Mouse (Mus musculus): ENCODE data around the gene 6820408C15Rik. TPM values are rescaled to one million over a fixed set of nuclear protein-coding genes. Genes with fewer than 3 reads are reported as not detected.

Gene 6820408C15Rik
- polyA plus RNA-seq, 1 experiment: not detected

DNA sequence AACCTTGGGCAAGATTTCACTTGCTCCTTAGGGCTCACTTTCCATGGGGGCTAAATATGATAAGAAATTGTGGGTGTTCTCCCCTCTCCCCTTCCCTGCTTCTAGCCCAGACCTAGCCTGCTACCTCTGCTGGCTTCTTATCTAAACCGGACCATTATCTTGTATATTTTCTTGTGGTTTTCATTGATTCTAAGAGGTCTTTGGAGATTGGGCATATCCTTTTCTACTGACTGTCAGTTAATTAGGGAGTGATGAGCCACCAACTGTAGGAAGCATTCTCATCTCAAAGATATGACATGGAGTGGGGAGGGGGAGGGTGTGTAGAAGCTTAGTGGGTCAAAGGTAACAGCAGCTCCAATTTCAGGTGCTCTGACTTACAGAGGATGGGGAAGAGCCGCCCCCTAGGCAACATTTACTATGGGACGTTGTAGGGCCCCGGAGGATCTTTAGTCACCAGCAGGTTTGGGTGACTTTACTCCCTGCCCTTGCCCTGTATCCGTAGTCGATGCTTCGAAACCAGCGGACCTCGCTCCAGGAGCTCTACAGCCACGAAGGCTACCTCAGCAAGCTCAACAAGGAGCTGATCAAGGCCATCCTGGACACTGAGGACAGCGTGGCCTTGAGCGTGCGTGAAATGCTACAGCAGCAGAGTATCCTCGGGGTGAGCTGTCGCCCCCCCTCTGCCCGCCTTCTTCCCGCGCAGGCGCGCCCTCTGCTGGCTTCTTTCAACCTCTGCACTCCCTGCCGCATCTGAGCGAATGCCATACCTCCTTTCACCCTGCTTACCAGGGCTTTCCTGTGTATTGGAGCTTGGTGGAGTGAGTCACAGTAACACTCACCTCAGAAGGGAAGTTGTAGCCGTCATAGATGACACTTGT lies 21.8 kb downstream of the 6820408C15Rik start:
- TF ChIP-seq CEBPB (IDR thresholded peaks at IDR 0.05; ENCODE audit: insufficient read depth, poor library complexity, severe bottlenecking): no peak
- TF ChIP-seq TCF12 (IDR thresholded peaks at IDR 0.05; ENCODE audit: insufficient read depth, poor library complexity, severe bottlenecking): no peak
- TF ChIP-seq USF1 (IDR thresholded peaks at IDR 0.05; ENCODE audit: low read depth): no peak
- no peak for TF ChIP-seq MAX (IDR thresholded peaks at IDR 0.05; ENCODE audit: low read depth)
- TF ChIP-seq REST (IDR thresholded peaks at IDR 0.05; ENCODE audit: insufficient read depth, insufficient read length): no peak
- no peak for TF ChIP-seq SRF (IDR thresholded peaks at IDR 0.05; ENCODE audit: control insufficient read depth, insufficient read length, low read depth)
- no peak for TF ChIP-seq TCF3 (IDR thresholded peaks at IDR 0.05; ENCODE audit: insufficient read length, low read depth)
- no peak for TF ChIP-seq POLR2AphosphoS2 (IDR thresholded peaks at IDR 0.05; ENCODE audit: insufficient read length, low read depth)
- no peak for TF ChIP-seq MYOD1 (IDR thresholded peaks at IDR 0.05; ENCODE audit: control insufficient read depth in 1 of 3, insufficient read length in 2 of 3, low read depth in 2 of 3)
- TF ChIP-seq POLR2A (IDR thresholded peaks at IDR 0.05; ENCODE audit: insufficient read length, low read depth): no peak
- no peak for TF ChIP-seq MYOG (IDR thresholded peaks at IDR 0.05; ENCODE audit: control insufficient read depth in 1 of 3, insufficient read depth in 1 of 3, insufficient read length in 2 of 3, low read depth in 2 of 3)
- TF ChIP-seq E2F4 (IDR thresholded peaks at IDR 0.05; ENCODE audit: insufficient read depth): no peak
- Histone ChIP-seq H3K36me3 (ENCODE audit: control insufficient read depth, insufficient read depth) (no peaks in the 10 kb centered on the region), H3K4me3 (no peak overlapping the region), H3ac (ENCODE audit: control insufficient read depth, insufficient read length) (no peak overlapping the region), H3K27me3 (ENCODE audit: control insufficient read depth, insufficient read depth, insufficient read length) (peaks cover 21% of the 10 kb centered on the region), H3K4me2 (ENCODE audit: low read depth) (peak overlapping the region; percentile 53), H3K79me2 (ENCODE audit: control insufficient read depth, insufficient read depth) (no peaks in the 10 kb centered on the region)

DNA sequence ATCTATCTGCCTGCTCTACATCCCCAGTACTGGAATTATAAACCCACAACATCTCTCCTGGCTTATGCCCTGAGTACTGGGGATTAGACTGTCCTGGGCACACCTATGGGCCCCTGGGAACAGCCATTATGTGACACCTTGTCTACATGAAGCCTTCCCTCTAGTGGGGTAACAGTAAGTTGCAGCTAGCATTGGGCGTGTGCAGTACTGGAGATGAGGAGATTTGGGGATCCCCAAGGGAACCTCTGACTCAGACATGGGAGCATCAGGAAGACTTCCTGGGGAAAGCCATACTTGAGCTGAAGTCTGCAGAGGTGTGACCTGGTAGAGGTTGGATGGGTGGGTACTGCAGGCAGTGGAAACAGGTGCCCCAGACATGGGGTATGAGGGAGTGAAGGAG lies 23.6 kb downstream of the 6820408C15Rik start:
- Histone ChIP-seq H3K27me3 (ENCODE audit: control insufficient read depth, insufficient read depth, insufficient read length) (peaks cover 14% of the 10 kb centered on the region), H3K79me2 (ENCODE audit: control insufficient read depth, insufficient read depth) (no peaks in the 10 kb centered on the region), H3K36me3 (ENCODE audit: control insufficient read depth, insufficient read depth) (no peaks in the 10 kb centered on the region), H3K4me2 (ENCODE audit: low read depth) (no peak overlapping the region), H3K4me3 (no peak overlapping the region), H3ac (ENCODE audit: control insufficient read depth, insufficient read length) (no peak overlapping the region)
- TF ChIP-seq CEBPB (IDR thresholded peaks at IDR 0.05; ENCODE audit: insufficient read depth, poor library complexity, severe bottlenecking) (no peak), USF1 (IDR thresholded peaks at IDR 0.05; ENCODE audit: low read depth) (no peak), TCF12 (IDR thresholded peaks at IDR 0.05; ENCODE audit: insufficient read depth, poor library complexity, severe bottlenecking) (no peak), MAX (IDR thresholded peaks at IDR 0.05; ENCODE audit: low read depth) (no peak), POLR2AphosphoS2 (IDR thresholded peaks at IDR 0.05; ENCODE audit: insufficient read length, low read depth) (no peak), REST (IDR thresholded peaks at IDR 0.05; ENCODE audit: insufficient read depth, insufficient read length) (no peak), E2F4 (IDR thresholded peaks at IDR 0.05; ENCODE audit: insufficient read depth) (no peak), TCF3 (IDR thresholded peaks at IDR 0.05; ENCODE audit: insufficient read length, low read depth) (no peak), POLR2A (IDR thresholded peaks at IDR 0.05; ENCODE audit: insufficient read length, low read depth) (no peak), MYOD1 (IDR thresholded peaks at IDR 0.05; ENCODE audit: control insufficient read depth in 1 of 3, insufficient read length in 2 of 3, low read depth in 2 of 3) (no peak), SRF (IDR thresholded peaks at IDR 0.05; ENCODE audit: control insufficient read depth, insufficient read length, low read depth) (no peak), MYOG (IDR thresholded peaks at IDR 0.05; ENCODE audit: control insufficient read depth in 1 of 3, insufficient read depth in 1 of 3, insufficient read length in 2 of 3, low read depth in 2 of 3) (no peak)

DNA sequence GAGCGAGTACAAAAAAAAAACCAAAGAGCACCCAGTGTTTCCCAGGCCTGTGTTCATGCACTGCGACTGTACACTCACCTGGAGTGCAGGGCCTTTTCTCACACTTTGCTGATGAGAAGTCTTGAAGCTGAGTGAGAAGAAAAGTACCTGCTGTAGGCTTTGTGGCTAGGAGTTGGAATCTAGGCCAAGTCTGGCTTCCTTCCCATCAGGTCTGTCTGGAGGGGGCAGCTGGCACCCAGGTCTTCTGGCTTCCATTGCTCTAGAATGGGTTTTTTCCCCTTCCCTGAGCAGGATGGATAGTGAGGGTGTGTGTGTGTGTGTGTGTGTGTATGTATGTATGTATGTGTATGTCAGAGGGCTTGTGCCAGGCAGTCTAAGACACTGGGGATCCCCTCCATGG lies 24.4 kb downstream of the 6820408C15Rik start:
- Histone ChIP-seq H3K4me3 (no peak overlapping the region), H3K27me3 (ENCODE audit: control insufficient read depth, insufficient read depth, insufficient read length) (peaks cover 17% of the 10 kb centered on the region), H3ac (ENCODE audit: control insufficient read depth, insufficient read length) (no peak overlapping the region), H3K36me3 (ENCODE audit: control insufficient read depth, insufficient read depth) (no peaks in the 10 kb centered on the region), H3K4me2 (ENCODE audit: low read depth) (no peak overlapping the region), H3K79me2 (ENCODE audit: control insufficient read depth, insufficient read depth) (no peaks in the 10 kb centered on the region)
- TF ChIP-seq POLR2AphosphoS2 (IDR thresholded peaks at IDR 0.05; ENCODE audit: insufficient read length, low read depth) (no peak), SRF (IDR thresholded peaks at IDR 0.05; ENCODE audit: control insufficient read depth, insufficient read length, low read depth) (no peak), E2F4 (IDR thresholded peaks at IDR 0.05; ENCODE audit: insufficient read depth) (no peak)

DNA sequence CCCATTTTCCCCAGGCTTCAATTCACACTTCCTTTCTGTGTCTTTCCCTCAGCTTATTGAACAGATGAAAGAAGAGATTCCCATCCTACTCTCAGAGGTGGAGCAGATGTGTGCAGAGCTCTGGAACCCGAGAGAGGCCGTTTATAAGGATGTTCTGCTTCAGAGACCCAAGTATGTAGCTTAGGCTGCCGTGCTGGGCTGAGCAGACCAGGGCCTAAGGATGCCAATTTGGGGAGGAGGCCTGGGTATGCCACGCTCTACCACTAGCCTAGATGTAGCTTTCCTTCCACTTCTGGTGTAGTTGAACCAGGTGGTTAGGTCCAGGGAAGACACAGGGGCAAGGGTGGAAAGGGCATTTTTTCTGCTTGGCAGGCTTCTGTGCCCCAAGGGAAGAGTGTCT lies 26.9 kb downstream of the 6820408C15Rik start:
- Histone ChIP-seq H3K79me2 (ENCODE audit: control insufficient read depth, insufficient read depth) (no peaks in the 10 kb centered on the region), H3K4me2 (ENCODE audit: low read depth) (no peak overlapping the region), H3K27me3 (ENCODE audit: control insufficient read depth, insufficient read depth, insufficient read length) (peaks cover 23% of the 10 kb centered on the region), H3ac (ENCODE audit: control insufficient read depth, insufficient read length) (no peak overlapping the region), H3K36me3 (ENCODE audit: control insufficient read depth, insufficient read depth) (no peaks in the 10 kb centered on the region), H3K4me3 (no peak overlapping the region)
- no peak for TF ChIP-seq SRF (IDR thresholded peaks at IDR 0.05; ENCODE audit: control insufficient read depth, insufficient read length, low read depth)
- no peak for TF ChIP-seq MYOG (IDR thresholded peaks at IDR 0.05; ENCODE audit: control insufficient read depth in 1 of 3, insufficient read depth in 1 of 3, insufficient read length in 2 of 3, low read depth in 2 of 3)
- TF ChIP-seq TCF12 (IDR thresholded peaks at IDR 0.05; ENCODE audit: insufficient read depth, poor library complexity, severe bottlenecking): no peak
- TF ChIP-seq E2F4 (IDR thresholded peaks at IDR 0.05; ENCODE audit: insufficient read depth): no peak
- TF ChIP-seq POLR2A (IDR thresholded peaks at IDR 0.05; ENCODE audit: insufficient read length, low read depth): no peak

DNA sequence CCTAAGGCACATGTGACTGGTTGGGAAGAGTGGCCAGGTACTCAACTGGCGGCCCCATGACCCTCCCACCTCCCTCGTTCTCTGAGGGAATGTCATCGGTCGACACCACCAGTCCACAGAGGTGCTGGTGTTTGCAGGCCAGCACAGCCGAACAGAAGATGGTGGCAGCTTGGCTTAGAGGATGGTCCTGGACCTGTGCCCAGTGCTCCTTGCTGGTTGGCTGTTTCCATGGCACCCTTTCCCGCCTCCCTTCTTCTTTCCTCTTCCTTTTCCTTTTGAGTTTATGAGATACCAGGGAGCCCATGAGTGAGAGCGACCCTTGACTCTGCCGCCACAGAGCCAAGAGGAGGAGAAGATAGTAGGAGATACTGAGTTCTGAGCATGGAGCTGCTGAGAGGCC lies 27.9 kb downstream of the 6820408C15Rik start:
- TF ChIP-seq CEBPB (IDR thresholded peaks at IDR 0.05; ENCODE audit: insufficient read depth, poor library complexity, severe bottlenecking) (no peak), POLR2A (IDR thresholded peaks at IDR 0.05; ENCODE audit: insufficient read length, low read depth) (no peak), TCF12 (IDR thresholded peaks at IDR 0.05; ENCODE audit: insufficient read depth, poor library complexity, severe bottlenecking) (no peak), MYOG (IDR thresholded peaks at IDR 0.05; ENCODE audit: control insufficient read depth in 1 of 3, insufficient read depth in 1 of 3, insufficient read length in 2 of 3, low read depth in 2 of 3) (no peak), MAX (IDR thresholded peaks at IDR 0.05; ENCODE audit: low read depth) (no peak), SRF (IDR thresholded peaks at IDR 0.05; ENCODE audit: control insufficient read depth, insufficient read length, low read depth) (no peak), TCF3 (IDR thresholded peaks at IDR 0.05; ENCODE audit: insufficient read length, low read depth) (no peak)

More for the DNA sequence above, 27.9 kb downstream of the 6820408C15Rik start:
- no peak overlapping the region for H3K4me3 ChIP-seq
- no peaks in the 10 kb centered on the region for H3K79me2 ChIP-seq (ENCODE audit: control insufficient read depth, insufficient read depth)
- no peaks in the 10 kb centered on the region for H3K36me3 ChIP-seq (ENCODE audit: control insufficient read depth, insufficient read depth)
- H3K27me3 ChIP-seq (ENCODE audit: control insufficient read depth, insufficient read depth, insufficient read length): peaks cover 23% of the 10 kb centered on the region
- H3ac ChIP-seq (ENCODE audit: control insufficient read depth, insufficient read length): no peak overlapping the region
- H3K4me2 ChIP-seq (ENCODE audit: low read depth): no peak overlapping the region

All from myocyte (in vitro differentiated cells).